In the genomic region with DNA sequence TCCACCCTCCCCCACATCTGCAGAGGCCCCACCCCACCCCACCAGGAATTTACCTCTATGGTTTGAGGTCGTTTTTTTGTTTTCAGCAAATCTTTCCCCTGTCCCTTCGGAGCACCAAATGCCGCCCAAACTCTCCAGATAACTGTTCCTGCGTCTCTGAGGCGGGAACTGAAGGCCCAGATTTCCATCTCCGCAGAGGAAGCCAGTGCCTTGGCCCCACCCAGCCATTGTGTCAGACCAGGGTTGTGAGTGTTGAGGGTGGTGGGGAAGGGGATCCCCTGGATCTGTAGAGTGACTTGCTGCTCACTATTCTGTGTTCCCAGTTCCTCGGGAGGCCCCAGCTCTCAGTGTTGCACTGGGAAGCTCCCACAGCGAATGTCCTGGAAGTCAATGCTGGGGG, we compare ENCODE assay signal across 9 mouse cellular contexts. TPM values are rescaled to one million over a fixed set of nuclear protein-coding genes. Genes with fewer than 3 reads are reported as not detected.
DNase-seq lines count a peak whose midpoint lies in the region; ATAC-seq and TF ChIP-seq lines count a peak whose summit lies in the region.
"Had no signal": no experiment of that assay in that cellular context is flagged by ENCODE, and none has a peak within 500 bp of the region (broad histone marks: within the 10 kb centered on the region; RNA-seq: fewer than 3 reads in every experiment).

A gene (minus strand): TSS at position 173 of the 400 bp plus-strand sequence.

- peak within 1 kb of the TSS; percentile 48 for H3K9ac ChIP-seq in liver, adult 2 months (ENCODE audit: low read depth, low read length)

- no peaks in the 10 kb centered on the region for H3K36me3 ChIP-seq in liver, adult 2 months (ENCODE audit: control insufficient read depth, insufficient read depth, low read length)
- peaks cover 3% of the 10 kb centered on the region; the same call in 1 of the 2 replicates for H3K36me3 ChIP-seq in heart, embryonic 10.5 days
- H3K36me3 ChIP-seq in midbrain, embryonic 10.5 days = no peaks in the 10 kb centered on the region

- H3K79me2 ChIP-seq in liver, adult 2 months (ENCODE audit: control insufficient read depth, insufficient read depth, low read length) = no peaks in the 10 kb centered on the region

- no peak for TF ChIP-seq POLR2A in liver, adult 2 months (IDR thresholded peaks at IDR 0.05; ENCODE audit: extremely low read depth, insufficient read depth, low read length)

- no peaks in the 10 kb centered on the region for H3K9me3 ChIP-seq in heart, embryonic 10.5 days
- no peaks in the 10 kb centered on the region for H3K9me3 ChIP-seq in midbrain, embryonic 10.5 days (replicated peaks)
- H3K9me3 ChIP-seq: megakaryocyte, embryonic 14.5 days had no signal

- H3K27ac ChIP-seq in liver, adult 2 months (replicated peaks; ENCODE audit: insufficient read depth, low read depth, low read length) = peak within 1 kb of the TSS; percentile 68
- peak within 1 kb of the TSS; percentile 78 for H3K27ac ChIP-seq in heart, embryonic 10.5 days
- no peak within 1 kb of the TSS for H3K27ac ChIP-seq in midbrain, embryonic 10.5 days (replicated peaks)

- no peak for ATAC-seq in activated CD4-positive, CD25-positive, alpha-beta regulatory T cell, adult 4 months

- WGBS in liver, adult 2 months = 55% methylated on average over 8 of the region's 8 CpGs
- 18% methylated on average over 8 of the region's 8 CpGs for WGBS in heart, embryonic 10.5 days
- WGBS in midbrain, embryonic 10.5 days = 30% methylated on average over 8 of the region's 8 CpGs

- no peak for TF ChIP-seq CTCF in liver, adult 2 months (IDR thresholded peaks at IDR 0.05; ENCODE audit: low read depth, low read length)

- H3K27me3 ChIP-seq in liver, adult 2 months (ENCODE audit: control insufficient read depth, insufficient read depth, low read length) = no peaks in the 10 kb centered on the region; the same call in 1 of the 2 replicates
- H3K27me3 ChIP-seq in heart, embryonic 10.5 days (ENCODE audit: insufficient read depth, poor library complexity, severe bottlenecking) = peaks cover 51% of the 10 kb centered on the region
- peaks cover 54% of the 10 kb centered on the region for H3K27me3 ChIP-seq in midbrain, embryonic 10.5 days (ENCODE audit: low read depth, poor library complexity, severe bottlenecking)

- peak within 1 kb of the TSS; percentile 69 for H3K4me3 ChIP-seq in liver, adult 2 months (ENCODE audit: insufficient read depth, low read depth, low read length)
- peak within 1 kb of the TSS; percentile 45 for H3K4me3 ChIP-seq in heart, embryonic 10.5 days
- peak within 1 kb of the TSS; percentile 29 for H3K4me3 ChIP-seq in midbrain, embryonic 10.5 days

- no peak for DNase-seq in liver, adult 2 months (ENCODE audit: extremely low read depth, low read depth, low spot score)
- DNase-seq in liver = no peak
- DNase-seq in heart, embryonic 10.5 days (ENCODE audit: low spot score) = no peak
- no peak for DNase-seq in left cerebral cortex, adult 8-10 months (ENCODE audit: low spot score in 2 of 2)
- no peak for DNase-seq in midbrain, embryonic 10.5 days (ENCODE audit: low spot score)
- DNase-seq in testis, postnatal 10 days (ENCODE audit: low spot score) = no peak
- DNase-seq in urinary bladder, adult 18-20 months (ENCODE audit: low spot score in 2 of 2) = no peak

- H3K4me1 ChIP-seq in liver, adult 2 months (ENCODE audit: control insufficient read depth, insufficient read depth, low read length) = no peaks in the 10 kb centered on the region
- peaks cover 38% of the 10 kb centered on the region for H3K4me1 ChIP-seq in heart, embryonic 10.5 days
- peaks cover 30% of the 10 kb centered on the region for H3K4me1 ChIP-seq in midbrain, embryonic 10.5 days

RNA-seq across cellular contexts. Expression of the gene that starts here (rescaled TPM):
- total RNA-seq in liver, adult 2 months (2014; rRNA removed) = 2.4 and 3.2 TPM in 2 replicates
- 11.7 and 14.8 TPM in 2 replicates for polyA plus RNA-seq in liver, adult 2 months (2012; rRNA removed)
- polyA plus RNA-seq in heart, embryonic 10.5 days (2016; fragmentation: Nextera tagmentation; extraction: Ambion mirVana) = 10.5 and 13.4 TPM in 2 replicates
- total RNA-seq in left cerebral cortex, adult 8-10 months (2022) = 10 to 100 TPM; 35.5 to 40.0 (median 38.3) TPM
- polyA plus RNA-seq in midbrain, embryonic 10.5 days (2016; fragmentation: Nextera tagmentation; extraction: Ambion mirVana) = 6.4 and 6.6 TPM in 2 replicates
- under 1 TPM; 0.10 to 0.28 TPM for polyA plus RNA-seq in activated CD4-positive, CD25-positive, alpha-beta regulatory T cell, adult 4 months (2017; shearing (Covaris generic))
